Mouse (Mus musculus): ENCODE results near the gene Plekha4.

DNA sequence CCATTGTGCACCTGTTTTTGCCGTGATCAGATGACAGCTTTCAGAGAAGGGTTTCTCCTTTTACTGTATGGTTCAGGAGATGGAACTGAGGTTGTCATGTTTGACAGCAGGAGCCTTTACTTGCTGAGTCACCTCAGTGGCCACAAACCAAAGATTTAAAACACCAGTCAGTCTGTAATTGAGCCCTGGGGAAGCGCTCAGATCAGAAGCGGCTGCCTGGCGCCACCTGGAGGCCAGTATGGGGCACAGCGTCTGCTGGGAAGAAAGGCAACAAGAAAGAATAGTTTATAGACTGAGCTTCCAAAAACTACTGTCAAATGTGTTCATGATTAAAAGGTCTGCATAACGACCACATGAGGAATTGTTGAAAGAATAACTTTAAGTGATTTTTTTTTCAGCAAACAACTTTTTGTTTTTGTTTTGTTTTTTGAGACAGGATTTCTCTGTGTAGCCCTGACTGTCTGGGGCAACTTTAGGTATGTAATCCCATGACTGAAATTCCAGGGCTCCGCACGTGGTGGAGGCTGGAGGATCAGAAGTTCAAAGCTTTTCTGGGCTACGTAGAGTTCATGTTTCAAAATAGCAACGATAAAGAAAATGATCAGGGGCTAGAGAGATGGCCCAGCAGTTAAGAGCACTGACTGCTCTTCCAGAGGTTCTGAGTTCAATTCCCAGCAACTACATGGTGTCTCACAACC, 67.1 kb downstream of the Plekha4 start:
- peak; percentile 97 for TF ChIP-seq CTCF (IDR thresholded peaks at IDR 0.05; ENCODE audit: extremely low read depth, insufficient read length, insufficient replicate concordance, low read depth, low read length)
- TF ChIP-seq POLR2A (IDR thresholded peaks at IDR 0.05; ENCODE audit: low read depth, low read length), result no peak
